Mouse (Mus musculus) hindlimb bud, embryonic 11.5 days (tissue): ENCODE measurements around the gene Chit1.

Experiments
- DNase-seq: peaks from one replicate; pipeline ENCODE4 v3.0.0-alpha.2; 2012; ENCODE audit warnings: low read depth, low spot score; ENCODE audit errors: extremely low spot score

Chit1 gene

GRCm38 (mm10) chr1:134136351-134136750 is 25.3 kb downstream of the Chit1 start:
- DNase-seq = no peak

- no peak for DNase-seq
Observed at GRCm38 (mm10) chr1:134138424-134138823, 27.4 kb downstream of the Chit1 start.

- no peak for DNase-seq
Observed at GRCm38 (mm10) chr1:134142363-134142794, 31.3 kb downstream of the Chit1 start.

GRCm38 (mm10) chr1:134146066-134146465 is 35.0 kb downstream of the Chit1 start:
- DNase-seq = no peak

GRCm38 (mm10) chr1:134150076-134150475 is 39.0 kb downstream of the Chit1 start:
- no peak for DNase-seq

- DNase-seq = no peak
Observed at GRCm38 (mm10) chr1:134150745-134151144, 39.7 kb downstream of the Chit1 start.

GRCm38 (mm10) chr1:134151655-134152412 is 40.8 kb downstream of the Chit1 start:
- peak; percentile 96 for DNase-seq

- no peak for DNase-seq
Observed at GRCm38 (mm10) chr1:134152626-134153590, 41.9 kb downstream of the Chit1 start.

GRCm38 (mm10) chr1:134154121-134154520 is 43.1 kb downstream of the Chit1 start:
- DNase-seq = no peak

GRCm38 (mm10) chr1:134154655-134155054 is 43.6 kb downstream of the Chit1 start:
- no peak for DNase-seq

GRCm38 (mm10) chr1:134160404-134160803 is 49.4 kb downstream of the Chit1 start:
- DNase-seq = no peak

- DNase-seq = no peak
Observed at GRCm38 (mm10) chr1:134161399-134161798, 50.4 kb downstream of the Chit1 start.

- no peak for DNase-seq
Observed at GRCm38 (mm10) chr1:134162510-134163225, 51.6 kb downstream of the Chit1 start.

GRCm38 (mm10) chr1:134163476-134163875 is 52.4 kb downstream of the Chit1 start:
- DNase-seq = no peak

GRCm38 (mm10) chr1:134164454-134164853 is 53.4 kb downstream of the Chit1 start:
- no peak for DNase-seq

GRCm38 (mm10) chr1:134166547-134166946 is 55.5 kb downstream of the Chit1 start:
- no peak for DNase-seq

- no peak for DNase-seq
Observed at GRCm38 (mm10) chr1:134167416-134168305, 56.6 kb downstream of the Chit1 start.

GRCm38 (mm10) chr1:134168567-134168966 is 57.5 kb downstream of the Chit1 start:
- DNase-seq = no peak

GRCm38 (mm10) chr1:134168985-134169697 is 58.1 kb downstream of the Chit1 start:
- no peak for DNase-seq
